Mouse (Mus musculus): Measurements from ENCODE around the gene Srp9. TPM values are rescaled to one million over a fixed set of nuclear protein-coding genes. Genes with fewer than 3 reads are reported as not detected.

Srp9 gene
- polyA plus RNA-seq, 1 experiment from 2014 or later, result 142 TPM

- Histone ChIP-seq H3K9me3 (ENCODE audit: control insufficient read depth, low read length) (no peaks in the 10 kb centered on the region), H3K27ac (ENCODE audit: low read depth) (no peak overlapping the region), H3K9ac (ENCODE audit: low read length) (no peak overlapping the region), H3K4me2 (ENCODE audit: low read length) (no peak overlapping the region), H3K4me1 (replicated peaks; ENCODE audit: control insufficient read depth, insufficient read depth, low read length) (peaks cover 10% of the 10 kb centered on the region), H3K27me3 (replicated peaks; ENCODE audit: control insufficient read depth, insufficient read depth, low read length) (no peaks in the 10 kb centered on the region), H3K4me3 (ENCODE audit: low read depth, low read length) (no peak overlapping the region), H3K36me3 (ENCODE audit: control insufficient read depth, insufficient read depth, low read length) (no peaks in the 10 kb centered on the region)
- WGBS, result 74% methylated on average over 15 of the region's 15 CpGs
- ATAC-seq (replicated peaks; ENCODE audit: low FRiP score, low TSS enrichment, low read depth), result no peak
- DNase-seq (ENCODE audit: low spot score), result no peak
Measured at GRCm38 (mm10) chr1:182110708-182111385, 13.7 kb upstream of the Srp9 start.

- no peak overlapping the region for H3K9ac ChIP-seq (ENCODE audit: low read length)
- peaks cover 10% of the 10 kb centered on the region for H3K4me1 ChIP-seq (replicated peaks; ENCODE audit: control insufficient read depth, insufficient read depth, low read length)
- DNase-seq (ENCODE audit: low spot score) (no peak), ATAC-seq (replicated peaks; ENCODE audit: low FRiP score, low TSS enrichment, low read depth) (0 out of 2 replicates have a peak, but pooled peaks have one; percentile 41)
- no peak overlapping the region for H3K4me2 ChIP-seq (ENCODE audit: low read length)
- no peaks in the 10 kb centered on the region for H3K36me3 ChIP-seq (ENCODE audit: control insufficient read depth, insufficient read depth, low read length)
- no peaks in the 10 kb centered on the region for H3K9me3 ChIP-seq (ENCODE audit: control insufficient read depth, low read length)
- H3K4me3 ChIP-seq (ENCODE audit: low read depth, low read length), result no peak overlapping the region
- H3K27me3 ChIP-seq (replicated peaks; ENCODE audit: control insufficient read depth, insufficient read depth, low read length), result no peaks in the 10 kb centered on the region
- no peak overlapping the region for H3K27ac ChIP-seq (ENCODE audit: low read depth)
- 74% methylated on average over 14 of the region's 14 CpGs for WGBS
Measured at GRCm38 (mm10) chr1:182111386-182112317, 12.9 kb upstream of the Srp9 start.

GRCm38 (mm10) chr1:182112385-182112784 is 12.2 kb upstream of the Srp9 start:
- H3K4me3 ChIP-seq (ENCODE audit: low read depth, low read length), result no peak overlapping the region
- H3K27ac ChIP-seq (ENCODE audit: low read depth), result no peak overlapping the region
- H3K4me2 ChIP-seq (ENCODE audit: low read length), result no peak overlapping the region
- H3K36me3 ChIP-seq (ENCODE audit: control insufficient read depth, insufficient read depth, low read length), result no peaks in the 10 kb centered on the region
- 74% methylated on average over 15 of the region's 15 CpGs for WGBS
- H3K9ac ChIP-seq (ENCODE audit: low read length), result no peak overlapping the region
- DNase-seq (ENCODE audit: low spot score), result no peak
- H3K4me1 ChIP-seq (replicated peaks; ENCODE audit: control insufficient read depth, insufficient read depth, low read length), result peaks cover 10% of the 10 kb centered on the region
- no peak for ATAC-seq (replicated peaks; ENCODE audit: low FRiP score, low TSS enrichment, low read depth)
- no peaks in the 10 kb centered on the region for H3K9me3 ChIP-seq (ENCODE audit: control insufficient read depth, low read length)
- no peaks in the 10 kb centered on the region for H3K27me3 ChIP-seq (replicated peaks; ENCODE audit: control insufficient read depth, insufficient read depth, low read length)

DNA sequence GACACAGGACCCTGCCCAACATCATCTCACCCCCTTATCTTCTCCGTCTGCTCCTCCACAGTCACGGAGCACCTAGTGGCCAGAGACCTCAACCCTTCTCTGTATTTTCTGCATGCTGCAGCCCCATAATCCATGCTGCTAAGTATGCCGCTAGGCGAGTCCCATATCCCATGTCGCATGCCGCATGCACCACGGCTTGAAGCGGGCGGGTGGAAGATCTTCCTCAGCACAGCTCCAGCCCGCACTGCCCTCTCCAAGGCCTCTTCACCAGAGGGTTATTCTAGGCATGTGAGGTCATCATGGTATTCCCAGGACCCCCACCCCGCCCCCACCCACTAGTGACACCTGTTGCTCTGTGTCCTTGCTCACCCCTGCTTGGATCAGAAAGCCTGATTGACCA is 11.4 kb upstream of the Srp9 start:
- Histone ChIP-seq H3K27me3 (replicated peaks; ENCODE audit: control insufficient read depth, insufficient read depth, low read length) (no peaks in the 10 kb centered on the region), H3K4me1 (replicated peaks; ENCODE audit: control insufficient read depth, insufficient read depth, low read length) (peaks cover 10% of the 10 kb centered on the region), H3K9me3 (ENCODE audit: control insufficient read depth, low read length) (no peaks in the 10 kb centered on the region), H3K27ac (ENCODE audit: low read depth) (no peak overlapping the region), H3K4me2 (ENCODE audit: low read length) (no peak overlapping the region), H3K36me3 (ENCODE audit: control insufficient read depth, insufficient read depth, low read length) (no peaks in the 10 kb centered on the region), H3K4me3 (ENCODE audit: low read depth, low read length) (no peak overlapping the region), H3K9ac (ENCODE audit: low read length) (no peak overlapping the region)
- 89% methylated on average over 11 of the region's 11 CpGs for WGBS
- no peak for DNase-seq (ENCODE audit: low spot score)
- no peak for ATAC-seq (replicated peaks; ENCODE audit: low FRiP score, low TSS enrichment, low read depth)

GRCm38 (mm10) chr1:182113587-182114500 is 10.7 kb upstream of the Srp9 start:
- H3K27me3 ChIP-seq (replicated peaks; ENCODE audit: control insufficient read depth, insufficient read depth, low read length), result no peaks in the 10 kb centered on the region
- H3K27ac ChIP-seq (ENCODE audit: low read depth), result no peak overlapping the region
- no peak overlapping the region for H3K9ac ChIP-seq (ENCODE audit: low read length)
- WGBS, result 52% methylated on average over 19 of the region's 19 CpGs
- H3K36me3 ChIP-seq (ENCODE audit: control insufficient read depth, insufficient read depth, low read length), result no peaks in the 10 kb centered on the region
- no peak overlapping the region for H3K4me2 ChIP-seq (ENCODE audit: low read length)
- H3K4me3 ChIP-seq (ENCODE audit: low read depth, low read length), result no peak overlapping the region
- ATAC-seq (replicated peaks; ENCODE audit: low FRiP score, low TSS enrichment, low read depth) (no peak), DNase-seq (ENCODE audit: low spot score) (no peak)
- peaks cover 6% of the 10 kb centered on the region for H3K4me1 ChIP-seq (replicated peaks; ENCODE audit: control insufficient read depth, insufficient read depth, low read length)
- H3K9me3 ChIP-seq (ENCODE audit: control insufficient read depth, low read length), result no peaks in the 10 kb centered on the region

- Histone ChIP-seq H3K36me3 (ENCODE audit: control insufficient read depth, insufficient read depth, low read length) (no peaks in the 10 kb centered on the region), H3K4me2 (ENCODE audit: low read length) (no peak overlapping the region), H3K4me1 (replicated peaks; ENCODE audit: control insufficient read depth, insufficient read depth, low read length) (peaks cover 6% of the 10 kb centered on the region), H3K4me3 (ENCODE audit: low read depth, low read length) (no peak overlapping the region), H3K9me3 (ENCODE audit: control insufficient read depth, low read length) (no peaks in the 10 kb centered on the region), H3K27ac (ENCODE audit: low read depth) (no peak overlapping the region), H3K27me3 (replicated peaks; ENCODE audit: control insufficient read depth, insufficient read depth, low read length) (no peaks in the 10 kb centered on the region), H3K9ac (ENCODE audit: low read length) (no peak overlapping the region)
- ATAC-seq (replicated peaks; ENCODE audit: low FRiP score, low TSS enrichment, low read depth), result 0 out of 2 replicates have a peak, but pooled peaks have one; percentile 41
- peak; percentile 71 for DNase-seq (ENCODE audit: low spot score)
- WGBS, result 17% methylated on average over 5 of the region's 5 CpGs
Measured at GRCm38 (mm10) chr1:182115197-182115596, 9.3 kb upstream of the Srp9 start.

- DNase-seq (ENCODE audit: low spot score) (no peak), ATAC-seq (replicated peaks; ENCODE audit: low FRiP score, low TSS enrichment, low read depth) (peak; percentile 48)
- H3K4me1 ChIP-seq (replicated peaks; ENCODE audit: control insufficient read depth, insufficient read depth, low read length), result peaks cover 6% of the 10 kb centered on the region
- H3K9ac ChIP-seq (ENCODE audit: low read length), result no peak overlapping the region
- no peak overlapping the region for H3K27ac ChIP-seq (ENCODE audit: low read depth)
- 40% methylated on average over 7 of the region's 7 CpGs for WGBS
- no peaks in the 10 kb centered on the region for H3K27me3 ChIP-seq (replicated peaks; ENCODE audit: control insufficient read depth, insufficient read depth, low read length)
- no peaks in the 10 kb centered on the region for H3K9me3 ChIP-seq (ENCODE audit: control insufficient read depth, low read length)
- no peaks in the 10 kb centered on the region for H3K36me3 ChIP-seq (ENCODE audit: control insufficient read depth, insufficient read depth, low read length)
- H3K4me3 ChIP-seq (ENCODE audit: low read depth, low read length), result no peak overlapping the region
- H3K4me2 ChIP-seq (ENCODE audit: low read length), result no peak overlapping the region
Measured at GRCm38 (mm10) chr1:182115651-182116408, 8.7 kb upstream of the Srp9 start.

All from intestine, embryonic 14.5 days (tissue).